Mouse (Mus musculus): ENCODE data around the gene Inha.

Inha gene

GRCm38 (mm10) chr1:75490785-75491551 is 15.9 kb upstream of the Inha start:
- DNase-seq = no peak

GRCm38 (mm10) chr1:75492579-75493170 is 14.2 kb upstream of the Inha start:
- DNase-seq = no peak

- no peak for DNase-seq
Measured at GRCm38 (mm10) chr1:75494878-75495548, 11.9 kb upstream of the Inha start.

DNA sequence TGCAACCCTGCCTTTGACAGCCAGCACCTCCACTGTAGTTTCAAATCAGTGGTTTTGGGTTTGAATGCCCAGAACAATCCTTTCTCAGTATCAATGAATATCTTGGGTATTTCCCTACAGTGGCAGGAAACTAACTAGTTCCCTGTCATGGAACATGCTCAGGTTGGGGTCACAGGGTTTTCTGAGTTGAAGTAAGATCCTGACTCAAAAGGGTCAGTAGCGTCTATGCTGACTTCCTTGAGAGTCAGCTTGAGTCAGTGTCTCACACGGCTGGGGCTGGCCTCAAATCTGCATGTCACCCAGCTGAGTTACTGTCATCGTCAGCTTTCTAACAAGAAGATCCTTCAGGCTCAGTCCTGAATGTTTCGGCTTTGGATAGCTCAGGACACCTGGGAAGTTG is 8.0 kb upstream of the Inha start:
- no peak for DNase-seq

- DNase-seq = no peak
Measured at GRCm38 (mm10) chr1:75499441-75499840, 7.4 kb upstream of the Inha start.

DNA sequence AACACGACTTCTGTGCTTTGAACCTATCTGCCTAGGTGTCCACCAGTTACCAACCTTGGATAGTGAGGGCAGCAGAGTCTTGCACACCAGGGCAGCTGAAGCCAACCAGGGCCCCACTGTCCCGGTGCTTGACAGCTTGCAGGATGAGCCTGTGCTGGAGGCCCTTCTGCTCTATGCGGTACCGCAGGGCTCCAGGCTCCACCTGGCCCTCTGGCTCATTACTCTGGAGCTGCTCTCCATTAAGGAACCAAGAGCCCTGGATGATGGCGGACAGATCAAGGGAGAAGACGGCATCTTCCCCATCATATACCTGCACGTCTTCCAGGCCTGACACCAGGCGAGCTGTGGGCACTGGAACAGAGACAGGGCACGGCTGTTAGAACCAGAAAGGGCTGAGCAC is 5.0 kb upstream of the Inha start:
- DNase-seq = no peak

DNA sequence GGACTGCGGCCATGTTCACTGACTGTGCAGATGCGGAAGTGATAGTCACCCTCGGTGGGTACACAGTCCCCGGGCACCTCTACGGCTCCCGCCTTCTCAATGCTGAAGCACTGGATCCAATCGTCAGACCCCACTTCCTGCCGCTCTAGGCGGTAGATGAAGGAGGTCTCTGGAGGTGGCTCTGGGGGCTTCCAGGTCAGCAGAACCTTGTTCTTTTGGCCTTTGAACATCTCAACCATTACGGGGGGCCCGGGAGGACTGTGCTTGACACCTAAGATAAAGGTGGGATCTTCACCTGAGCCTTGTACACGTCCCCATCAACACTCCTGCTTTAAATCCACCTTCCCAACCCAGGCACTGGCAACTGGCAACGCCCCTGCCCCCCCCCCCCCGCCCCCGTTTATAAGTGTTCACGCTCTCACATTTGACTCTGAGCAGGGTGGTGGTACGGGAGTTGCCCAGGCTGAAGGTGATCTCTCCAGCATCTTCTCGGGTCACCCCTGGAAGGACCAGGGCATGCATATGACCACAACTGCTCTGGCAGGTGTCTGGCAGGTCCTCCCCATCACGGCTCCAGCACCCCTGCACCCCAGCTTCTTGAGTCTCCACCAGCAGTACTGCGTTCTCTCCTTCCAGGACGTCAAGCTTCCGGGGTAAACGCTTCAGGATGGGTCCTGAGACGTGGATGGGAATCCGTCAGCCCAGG is 3.8 kb upstream of the Inha start:
- no peak for DNase-seq

DNA sequence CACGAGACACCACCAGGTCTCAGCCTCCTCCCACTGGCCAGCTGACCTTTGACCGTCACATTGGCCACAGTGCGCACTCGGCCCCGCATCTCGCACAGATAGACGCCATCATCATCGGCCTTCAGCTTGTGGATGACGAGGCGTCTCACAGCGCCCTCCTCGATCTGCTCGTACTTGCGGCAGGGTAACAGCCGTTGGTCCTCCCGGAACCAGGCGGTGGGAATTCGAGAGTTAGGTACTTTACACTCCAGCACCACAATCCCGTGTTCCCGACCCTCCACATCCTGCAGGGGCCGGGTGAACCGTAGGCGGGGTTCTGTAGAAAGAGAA is 3.3 kb upstream of the Inha start:
- no peak for DNase-seq

DNA sequence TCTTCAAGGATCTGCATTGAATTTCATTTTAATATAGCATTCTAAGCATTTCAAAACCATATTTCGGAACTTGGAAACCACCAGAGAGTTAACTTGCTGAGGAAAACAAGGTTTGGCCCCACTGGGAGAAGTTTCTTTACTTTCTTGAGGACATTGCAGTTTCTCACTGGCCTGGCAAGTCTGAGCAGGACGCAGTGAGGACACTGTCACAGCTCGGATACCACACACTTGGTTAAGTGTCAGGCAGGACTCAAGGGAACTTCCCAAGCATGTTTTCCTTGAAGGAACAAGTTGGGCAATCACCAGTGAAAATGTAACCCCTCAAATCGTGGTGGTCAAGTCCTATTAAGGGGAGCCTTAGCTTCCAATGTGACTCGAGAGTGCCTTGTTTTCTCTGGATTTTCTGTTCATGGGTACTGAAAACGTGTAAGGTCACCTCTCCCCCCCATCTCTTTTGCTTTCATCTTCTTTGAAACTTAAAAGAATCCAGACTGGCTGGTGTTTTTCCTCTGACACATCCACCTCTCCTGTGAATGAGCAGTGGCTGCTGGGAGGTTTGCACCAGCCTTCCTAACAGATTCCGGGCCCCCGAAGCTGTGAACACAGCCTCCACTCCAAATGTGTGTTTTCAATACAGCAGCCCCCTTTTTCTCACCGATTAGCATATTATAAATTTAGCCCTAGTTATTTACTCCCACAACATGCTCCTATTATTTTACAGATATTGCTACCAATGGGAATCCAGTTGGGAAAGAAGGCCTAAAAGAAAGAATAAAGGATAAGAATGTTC is 2.4 kb upstream of the Inha start:
- no peak for DNase-seq

- no peak for DNase-seq
Measured at GRCm38 (mm10) chr1:75505159-75505955, 1.5 kb upstream of the Inha start.

DNA sequence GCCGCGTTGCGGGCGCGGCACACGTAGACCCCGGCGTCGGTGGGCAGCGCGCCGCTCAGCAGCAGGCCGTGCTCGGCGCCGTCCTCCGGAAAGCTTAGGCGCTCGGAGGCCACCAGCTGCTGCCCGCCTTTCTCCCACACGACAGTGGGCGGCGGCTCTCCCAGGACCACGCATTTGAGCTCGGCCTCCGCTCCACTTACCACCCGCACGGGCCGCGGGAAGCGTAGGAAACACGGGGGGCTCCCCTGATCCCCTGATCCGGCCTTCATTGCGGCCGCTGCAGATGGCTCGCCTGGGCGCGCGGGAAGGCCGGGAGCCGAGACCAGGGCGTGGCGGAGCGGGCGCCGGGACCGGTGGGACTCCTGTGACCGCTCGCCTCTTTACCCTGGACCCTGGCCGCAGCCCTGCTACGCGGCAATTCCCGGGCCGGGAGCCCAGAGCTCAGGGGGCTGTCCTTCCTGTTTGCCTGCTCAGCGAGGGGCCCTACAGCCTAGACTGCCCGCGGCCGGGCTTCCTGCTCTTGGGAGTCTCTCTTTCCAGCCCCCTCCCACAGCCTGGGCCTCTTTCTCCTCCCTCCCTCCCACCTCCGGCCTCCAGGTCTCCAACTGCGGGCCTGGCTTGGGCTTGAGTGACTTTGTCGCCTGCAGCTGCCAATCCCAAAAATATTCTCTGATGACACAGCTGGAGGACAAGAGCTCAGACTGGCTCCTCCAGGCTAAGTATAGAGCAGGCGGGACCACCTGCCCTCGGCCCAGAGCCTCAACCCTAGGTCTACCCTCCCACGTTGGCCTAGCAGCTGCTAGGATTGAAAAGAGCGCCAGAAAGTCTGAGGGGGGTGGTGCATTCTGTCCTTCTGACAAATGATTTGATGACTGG is 683 bp upstream of the Inha start, which contains the start of gene Obsl1:
Gene Obsl1 (minus strand): TSS at position 497 of the 876 bp plus-strand sequence.
- no peak for DNase-seq

- no peak for DNase-seq
Measured at GRCm38 (mm10) chr1:75509586-75509985, 2.7 kb downstream of the Inha start.

DNA sequence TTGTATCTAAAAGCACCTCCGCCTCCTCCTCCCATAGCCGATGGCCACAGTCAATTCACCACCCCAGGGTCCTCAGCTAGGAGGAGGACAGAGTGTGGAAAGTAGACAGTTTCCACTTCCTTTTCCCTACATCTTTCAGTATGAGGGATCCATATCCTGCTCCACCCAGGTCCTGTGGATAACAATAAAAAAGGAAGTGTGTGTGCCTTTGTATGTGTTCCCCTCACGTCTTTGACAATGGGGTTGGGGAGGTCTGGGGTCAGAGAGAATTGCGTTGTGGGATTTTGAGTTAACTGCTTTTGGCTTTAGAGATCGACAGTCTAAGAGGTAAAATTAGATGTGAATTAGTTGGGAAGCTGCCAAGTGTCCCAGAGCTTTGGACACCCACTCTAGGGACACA is 3.3 kb downstream of the Inha start:
- DNase-seq = no peak

DNA sequence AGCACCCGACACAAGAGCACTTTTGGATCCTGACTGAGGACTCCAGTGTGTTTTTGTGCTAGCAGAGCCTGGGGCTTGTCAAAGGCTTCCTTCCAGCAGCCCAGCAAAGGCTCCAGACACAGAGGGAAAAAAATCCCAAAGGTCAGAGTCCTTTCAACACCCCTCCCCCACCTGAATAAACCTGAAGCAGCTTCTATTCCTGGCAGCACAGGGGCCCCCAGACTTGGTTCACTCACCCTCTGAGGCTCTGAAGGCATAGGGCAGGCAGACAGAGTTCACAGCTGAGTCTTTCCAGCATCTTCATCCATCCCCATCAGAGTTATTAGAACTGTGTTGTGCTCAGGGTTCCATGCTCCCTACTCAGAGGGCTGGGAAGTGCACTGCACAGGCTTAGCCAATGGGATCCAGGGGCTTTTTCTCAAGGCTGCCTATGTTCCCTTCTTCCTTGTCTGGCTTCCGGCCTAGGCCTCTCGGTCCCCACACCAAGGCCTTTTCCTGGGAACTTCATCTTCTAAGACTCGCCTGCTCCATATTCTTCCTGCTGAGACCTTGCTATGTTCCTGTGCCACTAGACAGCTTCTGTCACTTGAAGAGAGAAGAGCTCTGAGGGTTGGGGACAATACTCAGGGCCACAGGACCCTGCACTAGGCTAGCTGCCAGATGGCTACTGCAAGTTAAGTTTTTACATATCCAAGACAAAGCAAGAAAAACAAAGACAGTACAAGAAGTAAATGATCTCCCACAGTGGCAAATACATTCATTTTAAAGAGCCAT is 4.7 kb downstream of the Inha start:
- no peak for DNase-seq

DNA sequence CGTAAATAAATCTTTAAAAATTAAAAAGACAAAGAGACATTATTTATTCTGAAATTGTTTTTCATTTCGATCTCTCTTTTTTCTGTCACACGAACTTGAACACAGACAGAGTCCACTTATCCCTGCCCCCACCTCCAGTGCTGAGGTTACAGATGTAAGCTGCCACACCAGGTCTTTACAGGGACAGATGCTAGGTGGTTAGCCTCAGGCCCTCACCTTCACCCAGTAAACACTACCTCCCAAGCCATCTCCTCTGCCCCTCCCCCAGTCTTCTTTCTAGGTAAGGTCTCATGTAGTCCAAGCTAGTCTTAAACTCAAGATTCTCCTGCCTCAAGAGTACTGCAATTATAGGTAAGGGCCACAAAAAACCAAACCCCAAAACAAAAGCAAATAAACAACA is 5.7 kb downstream of the Inha start:
- DNase-seq = no peak

DNA sequence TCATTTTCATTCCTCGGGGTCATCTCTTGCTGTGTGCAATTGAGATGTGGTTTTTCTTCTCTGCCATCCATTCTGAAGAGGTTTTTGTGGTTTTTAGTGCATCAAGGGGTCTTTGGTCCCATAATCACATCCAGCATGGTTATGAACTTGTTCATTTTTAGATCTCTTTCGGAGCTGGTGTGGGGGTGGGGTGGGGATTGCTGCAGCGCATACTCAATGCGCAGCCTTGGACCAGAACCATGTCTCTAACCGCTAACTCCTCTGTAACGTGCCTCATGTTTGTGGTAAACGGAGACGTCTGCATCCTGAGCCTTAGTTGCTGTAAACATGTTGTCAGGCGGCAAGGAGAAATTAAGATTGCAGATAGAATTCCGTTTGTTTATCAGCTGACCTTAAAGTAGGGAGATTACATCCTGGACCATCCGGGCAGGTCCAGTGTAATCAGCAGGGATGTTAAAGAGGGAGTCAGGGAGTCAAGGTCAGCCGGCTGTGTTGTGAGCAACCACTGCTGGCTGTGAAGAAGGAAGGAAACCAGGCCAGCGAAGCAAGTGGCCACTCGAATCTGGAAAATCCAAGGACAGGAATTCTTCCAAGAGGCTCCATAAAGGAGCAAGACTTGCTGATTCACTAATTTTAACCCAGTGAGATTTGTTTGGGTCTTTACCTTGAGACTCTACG is 10.0 kb downstream of the Inha start:
- DNase-seq = no peak

- DNase-seq = no peak
Measured at GRCm38 (mm10) chr1:75517984-75518383, 11.1 kb downstream of the Inha start.

GRCm38 (mm10) chr1:75518427-75518826 is 11.6 kb downstream of the Inha start:
- no peak for DNase-seq

- no peak for DNase-seq
Measured at GRCm38 (mm10) chr1:75519576-75519975, 12.7 kb downstream of the Inha start.

Measured in spleen, adult 18-20 months (tissue).